Mouse (Mus musculus) lung, adult 2 months (tissue): Measurements from ENCODE around the gene Srrm4. TPM values are rescaled to one million over a fixed set of nuclear protein-coding genes. Genes with fewer than 3 reads are reported as not detected.

Experiments
- DNase-seq: peaks from one replicate; pipeline ENCODE4 v3.0.0; 2022
- H3K4me1 ChIP-seq: fragments of 200-500 bp; 2 replicates; pipeline ENCODE4 v1.6.1; 2011; ENCODE audit warnings: low read length; ENCODE audit not compliant: control insufficient read depth, insufficient read depth
- H3K4me3 ChIP-seq: fragments of 200-500 bp; replicated peaks from 2 replicates; pipeline ENCODE3; 2011; ENCODE audit warnings: low read depth, mild to moderate bottlenecking, control low read depth, low read length; ENCODE audit errors: extremely low read depth
- CTCF ChIP-seq: fragments of 200-500 bp; IDR thresholded peaks from 2 replicates; pipeline ENCODE4 v1.5.1; 2011; ENCODE audit warnings: mild to moderate bottlenecking, low read length, control low read depth; ENCODE audit not compliant: insufficient read depth
- POLR2A ChIP-seq: fragments of 200-500 bp; IDR thresholded peaks from 2 replicates; pipeline ENCODE4 v1.6.1; 2011; ENCODE audit warnings: low read depth, mild to moderate bottlenecking, control low read depth, low read length, borderline replicate concordance; ENCODE audit errors: extremely low read depth
- WGBS: fragments of 180-500 bp; shearing (Covaris S2); methylation state at CpG from one replicate; pipeline ENCODE4 v1.1.7; 2018; 5-methylcytosine and 5-hydroxymethylcytosine counted together
- polyA plus RNA-seq: library from polyadenylated mRNA; depleted of rRNA; stranded (reverse); fragments of >200 nt; gene quantifications from 2 replicates; pipeline ENCODE4 v1.2.3, GENCODE M21; 2012; rRNA removed

Gene Srrm4
- polyA plus RNA-seq, result 0.20 and 0.49 TPM in 2 replicates

- TF ChIP-seq CTCF, result no peak
- TF ChIP-seq POLR2A, result no peak
- no peaks in the 10 kb centered on the region for H3K4me1 ChIP-seq
- peak; percentile 5 for DNase-seq
- WGBS, result 3% methylated on average over 53 of the region's 53 CpGs
- no peak within 1 kb of the TSS for H3K4me3 ChIP-seq
Measured at GRCm38 (mm10) chr5:116591346-116592048, at the start of gene Srrm4. Gene Srrm4 (minus strand): TSS chr5:116591817.

GRCm38 (mm10) chr5:116592801-116593430 lies 1.3 kb upstream of the Srrm4 start:
- no peak for DNase-seq
- 3% methylated on average over 12 of the region's 12 CpGs for WGBS
- no peak overlapping the region for H3K4me3 ChIP-seq
- TF ChIP-seq CTCF (peak; percentile 44; the same call in 1 of the 2 replicates), POLR2A (no peak)
- no peaks in the 10 kb centered on the region for H3K4me1 ChIP-seq

GRCm38 (mm10) chr5:116592049-116592800 lies 608 bp upstream of the Srrm4 start:
- no peak for DNase-seq
- no peak overlapping the region for H3K4me3 ChIP-seq
- TF ChIP-seq POLR2A (no peak), CTCF (no peak)
- no peaks in the 10 kb centered on the region for H3K4me1 ChIP-seq
- 2% methylated on average over 32 of the region's 32 CpGs for WGBS

GRCm38 (mm10) chr5:116590698-116591097 lies 919 bp downstream of the Srrm4 start:
- DNase-seq, result no peak
- no peak overlapping the region for H3K4me3 ChIP-seq
- WGBS, result 8% methylated on average over 10 of the region's 10 CpGs
- no peaks in the 10 kb centered on the region for H3K4me1 ChIP-seq
- TF ChIP-seq CTCF, result no peak
- TF ChIP-seq POLR2A, result no peak

GRCm38 (mm10) chr5:116589631-116590030 lies 2.0 kb downstream of the Srrm4 start:
- no peak for DNase-seq
- no peak overlapping the region for H3K4me3 ChIP-seq
- no peaks in the 10 kb centered on the region for H3K4me1 ChIP-seq
- 69% methylated on average over 8 of the region's 8 CpGs for WGBS
- no peak for TF ChIP-seq CTCF
- TF ChIP-seq POLR2A, result no peak

- no peak for DNase-seq
- no peak for TF ChIP-seq CTCF
- TF ChIP-seq POLR2A, result no peak
- no peak overlapping the region for H3K4me3 ChIP-seq
- H3K4me1 ChIP-seq, result no peaks in the 10 kb centered on the region
- 50% methylated on average over 10 of the region's 10 CpGs for WGBS
Measured at GRCm38 (mm10) chr5:116588836-116589235, 2.8 kb downstream of the Srrm4 start.

- H3K4me1 ChIP-seq, result no peaks in the 10 kb centered on the region
- TF ChIP-seq POLR2A (no peak), CTCF (no peak)
- WGBS, result 78% methylated on average over 8 of the region's 8 CpGs
- H3K4me3 ChIP-seq, result no peak overlapping the region
- DNase-seq, result no peak
Measured at GRCm38 (mm10) chr5:116579533-116579932, 12.1 kb downstream of the Srrm4 start.

GRCm38 (mm10) chr5:116577082-116577481 lies 14.5 kb downstream of the Srrm4 start:
- TF ChIP-seq POLR2A, result no peak
- no peak for TF ChIP-seq CTCF
- 68% methylated on average over 5 of the region's 5 CpGs for WGBS
- DNase-seq, result no peak
- H3K4me3 ChIP-seq, result no peak overlapping the region
- H3K4me1 ChIP-seq, result no peaks in the 10 kb centered on the region

- no peak for TF ChIP-seq POLR2A
- TF ChIP-seq CTCF, result no peak
- Histone ChIP-seq H3K4me3 (no peak overlapping the region), H3K4me1 (no peaks in the 10 kb centered on the region)
- 40% methylated on average over 9 of the region's 9 CpGs for WGBS
- no peak for DNase-seq
Measured at GRCm38 (mm10) chr5:116573307-116573706, 18.3 kb downstream of the Srrm4 start.

- Histone ChIP-seq H3K4me3 (no peak overlapping the region), H3K4me1 (no peaks in the 10 kb centered on the region)
- 16% methylated on average over 3 of the region's 5 CpGs for WGBS
- DNase-seq, result no peak
- TF ChIP-seq CTCF (no peak), POLR2A (no peak)
Measured at GRCm38 (mm10) chr5:116571936-116572335, 19.7 kb downstream of the Srrm4 start.
